Mouse (Mus musculus) ES-Bruce4 (cell line): ENCODE data around the gene Pcyt1b. TPM values are rescaled to one million over a fixed set of nuclear protein-coding genes. Genes with fewer than 3 reads are reported as not detected.

Experiments used
- H3K27ac ChIP-seq: 2 replicates; pipeline ENCODE4 v1.5.1; 2012; ENCODE audit warnings: low read length, inconsistent platforms; ENCODE audit not compliant: insufficient read depth
- H3K27me3 ChIP-seq: 2 replicates; pipeline ENCODE4 v1.6.1; 2012; ENCODE audit warnings: mild to moderate bottlenecking, low read length, inconsistent platforms; ENCODE audit not compliant: control insufficient read depth, poor library complexity, insufficient read depth, severe bottlenecking
- H3K36me3 ChIP-seq: 2 replicates; pipeline ENCODE4 v1.6.1; 2012; ENCODE audit warnings: inconsistent platforms, mild to moderate bottlenecking, low read length, moderate library complexity; ENCODE audit not compliant: control insufficient read depth, poor library complexity, insufficient read depth, severe bottlenecking
- H3K4me1 ChIP-seq: one replicate; pipeline ENCODE4 v1.8.1; 2011; ENCODE audit warnings: low read length; ENCODE audit not compliant: control insufficient read depth, insufficient read depth
- H3K4me3 ChIP-seq: 2 replicates; pipeline ENCODE4 v1.5.1; 2011; ENCODE audit warnings: low read depth, mild to moderate bottlenecking, low read length
- H3K9ac ChIP-seq: 2 replicates; pipeline ENCODE4 v1.6.1; 2012; ENCODE audit warnings: low read depth, mild to moderate bottlenecking, inconsistent platforms; ENCODE audit not compliant: poor library complexity, severe bottlenecking
- H3K9me3 ChIP-seq: replicated peaks from 2 replicates; pipeline ENCODE4 v1.6.1; 2012; ENCODE audit warnings: mild to moderate bottlenecking, low read length, inconsistent platforms; ENCODE audit not compliant: control insufficient read depth, poor library complexity, insufficient read depth, severe bottlenecking
- CTCF ChIP-seq: IDR thresholded peaks from one replicate; pipeline ENCODE4 v1.8.1; 2011; ENCODE audit warnings: low read depth, low read length
- EP300 ChIP-seq: IDR thresholded peaks from 2 replicates; pipeline ENCODE4 v1.6.1; 2011; ENCODE audit warnings: low read depth, low read length; ENCODE audit not compliant: insufficient read depth
- POLR2A ChIP-seq: IDR thresholded peaks from one replicate; pipeline ENCODE4 v1.8.1; 2011; ENCODE audit warnings: low read length; ENCODE audit not compliant: insufficient read depth
- polyA plus RNA-seq: library from polyadenylated mRNA; stranded (reverse); fragments of >200 nt; gene quantifications from 2 replicates; pipeline ENCODE4 v1.2.4, GENCODE M21; 2011; ENCODE audit warnings: low read depth; ENCODE audit not compliant: missing spikeins, insufficient read depth, insufficient read length

Gene Pcyt1b
- polyA plus RNA-seq, 1 experiment = 11.6 TPM

GRCm38 (mm10) chrX:93749165-93749564 lies 94.5 kb downstream of the Pcyt1b start:
- Histone ChIP-seq H3K4me3 (no peak overlapping the region), H3K36me3 (no peaks in the 10 kb centered on the region), H3K27me3 (no peaks in the 10 kb centered on the region), H3K9me3 (no peaks in the 10 kb centered on the region), H3K9ac (no peak overlapping the region), H3K27ac (no peak overlapping the region), H3K4me1 (no peaks in the 10 kb centered on the region)
- TF ChIP-seq CTCF = no peak
- TF ChIP-seq POLR2A = no peak
- TF ChIP-seq EP300 = no peak

GRCm38 (mm10) chrX:93750566-93750965 lies 95.9 kb downstream of the Pcyt1b start:
- Histone ChIP-seq H3K9ac (no peak overlapping the region), H3K4me1 (no peaks in the 10 kb centered on the region), H3K9me3 (no peaks in the 10 kb centered on the region), H3K27me3 (no peaks in the 10 kb centered on the region), H3K4me3 (no peak overlapping the region), H3K27ac (no peak overlapping the region), H3K36me3 (no peaks in the 10 kb centered on the region)
- TF ChIP-seq POLR2A (no peak), CTCF (no peak), EP300 (no peak)

- H3K9ac ChIP-seq = no peak overlapping the region
- no peak overlapping the region for H3K4me3 ChIP-seq
- no peak for TF ChIP-seq POLR2A
- no peak for TF ChIP-seq CTCF
- TF ChIP-seq EP300 = no peak
- H3K27me3 ChIP-seq = no peaks in the 10 kb centered on the region
- H3K27ac ChIP-seq = no peak overlapping the region
- H3K9me3 ChIP-seq = no peaks in the 10 kb centered on the region
- H3K4me1 ChIP-seq = no peaks in the 10 kb centered on the region
- no peaks in the 10 kb centered on the region for H3K36me3 ChIP-seq
Observed at GRCm38 (mm10) chrX:93755210-93755842, 100.7 kb downstream of the Pcyt1b start.

GRCm38 (mm10) chrX:93756867-93757455 lies 102.3 kb downstream of the Pcyt1b start:
- Histone ChIP-seq H3K27ac (no peak overlapping the region), H3K9me3 (no peaks in the 10 kb centered on the region), H3K4me3 (no peak overlapping the region), H3K4me1 (no peaks in the 10 kb centered on the region), H3K36me3 (no peaks in the 10 kb centered on the region), H3K27me3 (no peaks in the 10 kb centered on the region), H3K9ac (no peak overlapping the region)
- TF ChIP-seq POLR2A (no peak), EP300 (no peak), CTCF (no peak)

- TF ChIP-seq CTCF = no peak
- TF ChIP-seq EP300 = no peak
- TF ChIP-seq POLR2A = no peak
Observed at GRCm38 (mm10) chrX:93760770-93761169, 106.1 kb downstream of the Pcyt1b start.

GRCm38 (mm10) chrX:93789562-93789961 lies 134.9 kb downstream of the Pcyt1b start:
- H3K4me1 ChIP-seq = no peaks in the 10 kb centered on the region
- no peaks in the 10 kb centered on the region for H3K36me3 ChIP-seq
- no peak overlapping the region for H3K9ac ChIP-seq
- no peaks in the 10 kb centered on the region for H3K9me3 ChIP-seq
- no peak overlapping the region for H3K27ac ChIP-seq
- TF ChIP-seq POLR2A = no peak
- TF ChIP-seq EP300 = no peak
- no peak for TF ChIP-seq CTCF
- no peak overlapping the region for H3K4me3 ChIP-seq
- no peaks in the 10 kb centered on the region for H3K27me3 ChIP-seq

More at GRCm38 (mm10) chrX:93760770-93761169, 106.1 kb downstream of the Pcyt1b start:
- no peaks in the 10 kb centered on the region for H3K9me3 ChIP-seq
- no peak overlapping the region for H3K27ac ChIP-seq
- H3K4me3 ChIP-seq = no peak overlapping the region
- H3K27me3 ChIP-seq = no peaks in the 10 kb centered on the region
- no peaks in the 10 kb centered on the region for H3K4me1 ChIP-seq
- no peaks in the 10 kb centered on the region for H3K36me3 ChIP-seq
- H3K9ac ChIP-seq = no peak overlapping the region
